Mouse (Mus musculus) liver, embryonic 14.5 days (tissue): ENCODE measurements around the gene Lin52. TPM values are rescaled to one million over a fixed set of nuclear protein-coding genes. Genes with fewer than 3 reads are reported as not detected.

Experiments used
- ATAC-seq: fragments of 200-750 bp; cut with Nextera tagmentation; 2 replicates; pipeline ENCODE4 v1.8.0; 2017; ENCODE audit warnings: moderate number of reproducible peaks, mild to moderate bottlenecking, moderate library complexity; ENCODE audit not compliant: insufficient read depth
- DNase-seq, 3 experiments: peaks; one replicate each; pipeline ENCODE4 v3.0.0-alpha.2; 2012 to 2013; ENCODE audit warnings: low read depth in 3 of 3, low spot score in 3 of 3
- H3K27ac ChIP-seq: fragments of 300-500 bp; sonication (generic); 2 replicates; pipeline ENCODE4 v1.5.1; 2014; ENCODE audit warnings: moderate library complexity, mild to moderate bottlenecking, control low read depth, inconsistent platforms
- H3K27me3 ChIP-seq: fragments of 300-500 bp; sonication (generic); 2 replicates; pipeline ENCODE4 v1.6.1; 2014; ENCODE audit warnings: mild to moderate bottlenecking, low read length, moderate library complexity; ENCODE audit not compliant: control insufficient read depth, insufficient read depth
- H3K36me3 ChIP-seq: fragments of 300-500 bp; sonication (generic); replicated peaks from 2 replicates; pipeline ENCODE4 v1.6.1; 2014; ENCODE audit warnings: low read depth; ENCODE audit not compliant: control insufficient read depth, insufficient read depth
- H3K4me1 ChIP-seq, 2 experiments: fragments of 200-500 bp in 1 of 2; fragments of 300-500 bp in 1 of 2; sonication (generic) in 1 of 2; replicated peaks; 2 replicates each; pipeline ENCODE4 v1.6.1; 2012 to 2014; ENCODE audit warnings: antibody characterized with exemption in 1 of 2, inconsistent platforms in 1 of 2, low read length in 1 of 2; ENCODE audit not compliant: control insufficient read depth in 2 of 2, insufficient read depth in 2 of 2
- H3K4me2 ChIP-seq: fragments of 300-500 bp; sonication (generic); 2 replicates; pipeline ENCODE4 v1.6.1; 2014; ENCODE audit warnings: low read depth, mild to moderate bottlenecking, control low read depth, moderate library complexity
- H3K4me3 ChIP-seq, 2 experiments: fragments of 200-500 bp in 1 of 2; fragments of 300-500 bp in 1 of 2; sonication (generic) in 1 of 2; 2 replicates each; pipeline ENCODE4 v1.5.1; 2012 to 2014; ENCODE audit warnings: low read depth in 2 of 2, low read length in 2 of 2, mild to moderate bottlenecking in 2 of 2, control low read depth in 1 of 2, inconsistent platforms in 1 of 2, moderate library complexity in 1 of 2; ENCODE audit not compliant: insufficient read depth in 1 of 2
- H3K9ac ChIP-seq: fragments of 300-500 bp; sonication (generic); replicated peaks from 2 replicates; pipeline ENCODE4 v1.6.1; 2014; ENCODE audit warnings: mild to moderate bottlenecking, control low read depth, moderate library complexity
- H3K9me3 ChIP-seq: fragments of 300-500 bp; sonication (generic); 2 replicates; pipeline ENCODE4 v1.6.1; 2016; ENCODE audit warnings: low read length, mixed read lengths; ENCODE audit not compliant: control insufficient read depth
- CTCF ChIP-seq: IDR thresholded peaks from 2 replicates; pipeline ENCODE4 v1.5.1; 2016; ENCODE audit warnings: antibody characterized with exemption, low read depth, control low read depth
- EP300 ChIP-seq: IDR thresholded peaks from 2 replicates; pipeline ENCODE4 v1.6.1; 2016; ENCODE audit warnings: antibody characterized with exemption, low read depth
- WGBS: fragments of 180-500 bp; shearing (Covaris S2); extraction: QIAGEN DNeasy Blood & Tissue Kit; methylation state at CpG from one replicate; pipeline ENCODE4 v1.1.7; 2014; ENCODE audit not compliant: insufficient replicate concordance; 5-methylcytosine and 5-hydroxymethylcytosine counted together
- polyA plus RNA-seq, 2 experiments: library from polyadenylated mRNA; depleted of rRNA in 1 of 2; stranded (reverse) in 1 of 2; unstranded in 1 of 2; fragments of >200 nt; fragmentation: Nextera tagmentation in 1 of 2; extraction: Ambion mirVana in 1 of 2; gene quantifications; 2 replicates each; pipeline versions ENCODE4 v1.2.1 to v1.2.3; 2012 to 2014

The Lin52 gene
- polyA plus RNA-seq, 2 experiments, result 7.4 to 10.4 TPM

- H3K27me3 ChIP-seq, result no peaks in the 10 kb centered on the region
- H3K4me1 ChIP-seq, result 0 out of 4 replicates have a peak, but pooled peaks cover 0 to 3% of the 10 kb centered on the region in 2 experiments
- TF ChIP-seq EP300 (no peak), CTCF (0 out of 2 replicates have a peak, but pooled peaks have one; percentile 10)
- H3K4me2 ChIP-seq, result no peak overlapping the region
- no peak for DNase-seq
- WGBS, result 64% methylated on average over 2 of the region's 2 CpGs
- no peak overlapping the region for H3K27ac ChIP-seq
- no peaks in the 10 kb centered on the region for H3K9me3 ChIP-seq
- ATAC-seq, result no peak
- H3K4me3 ChIP-seq, result no peak overlapping the region
- no peaks in the 10 kb centered on the region for H3K36me3 ChIP-seq
- no peak overlapping the region for H3K9ac ChIP-seq
These were observed 130.1 kb downstream of the Lin52 start for GRCm38 (mm10) chr12:84581285-84581684.

GRCm38 (mm10) chr12:84589825-84590761, 138.9 kb downstream of the Lin52 start:
- H3K9ac ChIP-seq, result no peak overlapping the region
- peaks cover 3% of the 10 kb centered on the region for H3K27me3 ChIP-seq
- peaks cover 0 to 3% of the 10 kb centered on the region in 2 experiments; a peak in 1 of 4 replicates for H3K4me1 ChIP-seq
- H3K36me3 ChIP-seq, result no peaks in the 10 kb centered on the region
- WGBS, result 1% methylated on average over 54 of the region's 54 CpGs
- no peak overlapping the region for H3K27ac ChIP-seq
- peak overlapping the region; percentile 41 to 51 for H3K4me3 ChIP-seq
- peak overlapping the region; percentile 85 for H3K4me2 ChIP-seq
- no peaks in the 10 kb centered on the region for H3K9me3 ChIP-seq
- DNase-seq, result peak; percentile 65 to 73 (median 68)
- no peak for ATAC-seq
- TF ChIP-seq CTCF, result peak; percentile 100
- TF ChIP-seq EP300, result no peak

Other genes starting within 250 kb of the Lin52 start
- 3.9 and 4.3 TPM in 2 replicates for gene Elmsan1, start 232.5 kb upstream of the Lin52 start, polyA plus RNA-seq (2012; rRNA removed)
- gene Elmsan1, start 232.5 kb upstream of the Lin52 start, polyA plus RNA-seq (2014; fragmentation: Nextera tagmentation; extraction: Ambion mirVana), result 4.5 and 5.1 TPM in 2 replicates
- 7.4 and 13.3 TPM in 2 replicates for gene Ptgr2, start 166.2 kb upstream of the Lin52 start, polyA plus RNA-seq (2012; rRNA removed)
- gene Ptgr2, start 166.2 kb upstream of the Lin52 start, polyA plus RNA-seq (2014; fragmentation: Nextera tagmentation; extraction: Ambion mirVana), result 22.9 and 24.1 TPM in 2 replicates
- gene Zfp410, start 134.6 kb upstream of the Lin52 start, polyA plus RNA-seq (2012; rRNA removed), result 19.1 and 23.6 TPM in 2 replicates
- 35.1 and 37.3 TPM in 2 replicates for gene Zfp410, start 134.6 kb upstream of the Lin52 start, polyA plus RNA-seq (2014; fragmentation: Nextera tagmentation; extraction: Ambion mirVana)
- 22.0 and 27.2 TPM in 2 replicates for gene Coq6, start 89.8 kb upstream of the Lin52 start, polyA plus RNA-seq (2012; rRNA removed)
- gene Coq6, start 89.8 kb upstream of the Lin52 start, polyA plus RNA-seq (2014; fragmentation: Nextera tagmentation; extraction: Ambion mirVana), result 22.5 and 27.6 TPM in 2 replicates
- gene Fam161b, start 89.6 kb upstream of the Lin52 start, polyA plus RNA-seq (2012; rRNA removed), result 1.3 and 1.5 TPM in 2 replicates
- gene Fam161b, start 89.6 kb upstream of the Lin52 start, polyA plus RNA-seq (2014; fragmentation: Nextera tagmentation; extraction: Ambion mirVana), result 0.68 and 0.81 TPM in 2 replicates
- 4.3 and 4.9 TPM in 2 replicates for gene Entpd5, start 42.4 kb upstream of the Lin52 start, polyA plus RNA-seq (2012; rRNA removed)
- gene Entpd5, start 42.4 kb upstream of the Lin52 start, polyA plus RNA-seq (2014; fragmentation: Nextera tagmentation; extraction: Ambion mirVana), result 10.0 and 10.2 TPM in 2 replicates
- 0.12 and 0.33 TPM in 2 replicates for gene Bbof1, start 42.4 kb upstream of the Lin52 start, polyA plus RNA-seq (2012; rRNA removed)
- 0.25 and 0.44 TPM in 2 replicates for gene Bbof1, start 42.4 kb upstream of the Lin52 start, polyA plus RNA-seq (2014; fragmentation: Nextera tagmentation; extraction: Ambion mirVana)
- gene Rnf113a2, start 34.2 kb upstream of the Lin52 start, polyA plus RNA-seq (2012; rRNA removed), result 5.4 and 10.0 TPM in 2 replicates
- 12.8 and 13.2 TPM in 2 replicates for gene Rnf113a2, start 34.2 kb upstream of the Lin52 start, polyA plus RNA-seq (2014; fragmentation: Nextera tagmentation; extraction: Ambion mirVana)
- 8.9 and 10.4 TPM in 2 replicates for gene Aldh6a1, start 418 bp upstream of the Lin52 start, polyA plus RNA-seq (2012; rRNA removed)
- gene Aldh6a1, start 418 bp upstream of the Lin52 start, polyA plus RNA-seq (2014; fragmentation: Nextera tagmentation; extraction: Ambion mirVana), result 24.9 and 26.3 TPM in 2 replicates
- not detected in 2 replicates for gene Vsx2, start 118.3 kb downstream of the Lin52 start, polyA plus RNA-seq (2012; rRNA removed)
- gene Vsx2, start 118.3 kb downstream of the Lin52 start, polyA plus RNA-seq (2014; fragmentation: Nextera tagmentation; extraction: Ambion mirVana), result not detected in 2 replicates
- 3.4 and 3.7 TPM in 2 replicates for gene Abcd4, start 166.0 kb downstream of the Lin52 start, polyA plus RNA-seq (2012; rRNA removed)
- 1.5 and 1.6 TPM in 2 replicates for gene Abcd4, start 166.0 kb downstream of the Lin52 start, polyA plus RNA-seq (2014; fragmentation: Nextera tagmentation; extraction: Ambion mirVana)
- gene Vrtn, start 189.6 kb downstream of the Lin52 start, polyA plus RNA-seq (2012; rRNA removed), result not detected in 2 replicates
- gene Vrtn, start 189.6 kb downstream of the Lin52 start, polyA plus RNA-seq (2014; fragmentation: Nextera tagmentation; extraction: Ambion mirVana), result not detected in 2 replicates
- 0.04 and 0.06 TPM in 2 replicates for gene Syndig1l, start 247.4 kb downstream of the Lin52 start, polyA plus RNA-seq (2012; rRNA removed)
- gene Syndig1l, start 247.4 kb downstream of the Lin52 start, polyA plus RNA-seq (2014; fragmentation: Nextera tagmentation; extraction: Ambion mirVana), result 0.08 and 0.14 TPM in 2 replicates